Mouse (Mus musculus): Measurements from ENCODE around the gene Pde4dip. TPM values are rescaled to one million over a fixed set of nuclear protein-coding genes. Genes with fewer than 3 reads are reported as not detected.

Gene Pde4dip
- polyA plus RNA-seq, 1 experiment from 2014 or later, result 9.9 TPM

DNA sequence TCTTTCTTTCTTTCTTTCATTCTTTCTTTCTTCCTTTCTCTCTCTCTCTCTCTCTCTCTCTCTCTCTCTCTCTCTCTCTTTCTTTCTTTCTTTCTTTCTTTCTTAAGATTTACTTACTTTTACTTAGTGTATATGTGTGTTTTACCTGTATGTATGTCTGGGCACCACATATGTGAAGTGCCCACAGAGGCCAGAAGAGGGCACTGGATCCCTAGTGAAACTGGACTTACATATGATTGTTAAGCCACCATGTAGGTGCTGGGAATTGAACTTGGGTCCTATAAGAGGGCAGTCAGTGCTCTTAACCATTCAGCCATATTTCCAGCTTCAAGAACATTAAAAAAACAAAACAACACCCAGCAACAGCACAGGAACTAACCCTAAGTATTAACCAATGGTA, 99.2 kb downstream of the Pde4dip start:
- Histone ChIP-seq H3K27me3 (replicated peaks) (no peaks in the 10 kb centered on the region), H3K4me2 (no peak overlapping the region), H3K9ac (no peak overlapping the region), H3K4me1 (no peaks in the 10 kb centered on the region), H3K9me3 (replicated peaks) (0 out of 2 replicates have a peak, but pooled peaks cover 4% of the 10 kb centered on the region), H3K4me3 (no peak overlapping the region), H3K27ac (no peak overlapping the region), H3K36me3 (peaks cover 6% of the 10 kb centered on the region; the same call in 1 of the 2 replicates)
- no peak for ATAC-seq

DNA sequence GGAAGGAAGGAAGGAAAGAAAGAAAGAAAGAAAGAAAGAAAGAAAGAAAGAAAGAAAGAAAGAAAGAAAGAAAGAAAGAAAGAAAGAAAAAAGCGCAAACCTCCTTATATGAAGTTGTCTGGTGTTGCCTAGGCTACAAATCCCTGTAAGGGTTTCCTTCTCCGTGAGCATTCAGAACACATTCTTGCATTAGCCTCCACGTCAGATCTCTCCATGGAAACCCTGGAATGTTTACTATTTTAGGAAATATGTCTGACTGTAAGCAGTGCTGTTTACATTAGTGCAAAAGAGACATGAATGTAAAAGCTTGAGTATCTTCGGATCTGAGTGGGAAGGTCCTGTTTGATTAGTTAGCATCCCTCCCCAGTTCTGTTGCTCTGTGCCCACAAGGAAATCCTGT, 112.3 kb downstream of the Pde4dip start:
- 58% methylated on average over 4 of the region's 4 CpGs for WGBS (ENCODE audit: insufficient replicate concordance)
- Histone ChIP-seq H3K27me3 (replicated peaks) (no peaks in the 10 kb centered on the region), H3K27ac (no peak overlapping the region), H3K9me3 (replicated peaks) (no peaks in the 10 kb centered on the region), H3K4me2 (no peak overlapping the region), H3K9ac (no peak overlapping the region), H3K4me1 (no peaks in the 10 kb centered on the region), H3K4me3 (no peak overlapping the region), H3K36me3 (no peaks in the 10 kb centered on the region)
- ATAC-seq, result no peak

DNA sequence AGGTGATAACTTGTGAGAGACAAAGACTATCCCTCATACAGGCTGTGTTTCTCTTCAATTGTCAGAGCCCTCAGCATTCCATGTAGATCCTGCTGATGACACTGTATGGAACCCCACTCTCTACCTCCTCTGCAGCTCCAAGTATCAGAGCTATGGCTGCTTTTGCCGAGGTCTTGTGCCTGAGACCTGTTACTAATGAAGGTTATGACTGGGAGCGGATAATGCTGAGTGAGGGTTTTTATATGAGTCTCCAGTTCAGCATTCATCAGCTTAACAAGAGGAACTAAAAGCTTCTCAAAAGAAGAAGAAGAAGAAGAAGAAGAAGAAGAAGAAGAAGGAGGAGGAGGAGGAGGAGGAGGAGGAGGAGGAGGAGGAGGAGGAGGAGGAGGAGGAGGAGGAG, 112.8 kb downstream of the Pde4dip start:
- no peaks in the 10 kb centered on the region for H3K27me3 ChIP-seq (replicated peaks)

DNA sequence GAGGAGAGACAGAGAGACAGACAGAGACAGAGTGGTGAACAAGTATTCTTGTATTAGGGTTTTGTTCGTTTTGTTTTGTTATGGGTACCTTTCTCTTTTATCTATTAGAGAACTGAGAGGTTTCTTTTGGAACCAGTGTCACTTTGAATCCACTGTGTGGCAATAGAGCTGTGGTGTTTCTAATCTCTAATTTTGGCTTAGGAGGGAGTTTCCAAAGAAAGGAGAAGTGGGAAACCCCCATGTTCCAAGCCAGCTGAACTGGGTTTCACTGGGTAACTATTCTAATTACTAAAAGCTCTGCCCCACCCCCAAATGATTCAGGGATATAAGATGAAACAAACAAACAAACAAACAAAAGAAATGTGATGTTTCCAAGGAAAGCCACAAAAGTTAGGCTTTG, 113.6 kb downstream of the Pde4dip start:
- H3K4me1 ChIP-seq, result no peaks in the 10 kb centered on the region
- no peak overlapping the region for H3K27ac ChIP-seq
- H3K27me3 ChIP-seq (replicated peaks), result no peaks in the 10 kb centered on the region
- H3K9me3 ChIP-seq (replicated peaks), result no peaks in the 10 kb centered on the region
- H3K4me2 ChIP-seq, result no peak overlapping the region
- H3K4me3 ChIP-seq, result no peak overlapping the region
- ATAC-seq, result no peak
- H3K36me3 ChIP-seq, result no peaks in the 10 kb centered on the region
- H3K9ac ChIP-seq, result no peak overlapping the region
- 56% methylated on average over 1 of the region's 1 CpGs for WGBS (ENCODE audit: insufficient replicate concordance)

More for the DNA sequence above, 112.8 kb downstream of the Pde4dip start:
- Histone ChIP-seq H3K4me2 (no peak overlapping the region), H3K9ac (no peak overlapping the region), H3K4me3 (no peak overlapping the region), H3K4me1 (no peaks in the 10 kb centered on the region), H3K27ac (no peak overlapping the region), H3K36me3 (no peaks in the 10 kb centered on the region), H3K9me3 (replicated peaks) (no peaks in the 10 kb centered on the region)
- ATAC-seq, result no peak
- 69% methylated on average over 2 of the region's 2 CpGs for WGBS (ENCODE audit: insufficient replicate concordance)

DNA sequence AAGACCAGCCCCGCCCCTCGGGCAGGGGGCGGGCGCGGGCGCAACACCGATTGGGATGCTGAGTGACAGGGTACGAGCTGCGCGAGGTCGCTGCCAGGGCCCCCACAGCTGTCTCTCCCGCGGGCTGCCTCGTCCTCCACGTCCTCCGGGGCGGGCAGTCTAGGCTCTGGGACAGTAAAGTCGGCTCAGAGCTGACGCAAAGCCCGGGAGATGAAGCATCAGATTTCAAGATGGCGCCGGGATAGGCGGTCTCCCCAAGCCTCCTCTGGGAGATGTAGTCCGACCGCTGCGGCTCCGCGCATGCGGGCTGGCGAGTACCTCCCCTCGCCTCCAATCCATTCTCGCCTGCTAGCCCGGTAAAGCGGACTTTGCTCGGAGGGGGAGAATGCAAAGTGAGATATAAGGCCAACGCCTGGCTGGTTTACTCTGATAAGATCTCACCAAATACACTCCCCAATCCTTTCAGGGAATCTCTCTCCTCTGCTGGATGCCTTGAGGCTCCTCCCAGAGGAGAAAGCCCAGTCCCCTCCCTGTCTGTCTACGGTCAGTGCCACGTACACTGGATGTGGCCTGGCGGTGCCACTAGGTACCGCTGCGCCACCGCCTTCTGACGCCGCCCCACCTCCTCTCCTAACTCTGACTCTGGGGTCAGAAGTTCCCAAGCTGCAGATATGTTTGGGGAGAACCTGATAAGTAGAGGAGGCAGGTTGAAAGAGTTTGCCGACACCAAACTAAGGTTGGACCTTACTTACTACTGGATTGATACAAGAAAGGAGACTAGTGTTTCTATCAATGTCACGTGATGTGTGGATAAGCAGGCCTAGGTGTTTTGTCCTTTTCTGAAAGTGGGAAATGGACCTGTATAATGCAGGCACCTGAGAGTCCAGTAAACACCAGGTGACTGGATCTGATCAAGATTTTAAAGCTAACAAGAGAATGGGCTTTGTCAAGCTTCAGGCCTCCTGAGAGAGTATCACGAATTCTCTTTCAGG, 120.4 kb downstream of the Pde4dip start:
- H3K27ac ChIP-seq, result peak overlapping the region; percentile 64
- peak overlapping the region; percentile 92 for H3K4me2 ChIP-seq
- 3% methylated on average over 47 of the region's 47 CpGs for WGBS (ENCODE audit: insufficient replicate concordance)
- no peaks in the 10 kb centered on the region for H3K36me3 ChIP-seq
- peaks cover 21% of the 10 kb centered on the region; the same call in 1 of the 2 replicates for H3K4me1 ChIP-seq
- peak overlapping the region; percentile 65 for H3K9ac ChIP-seq
- no peaks in the 10 kb centered on the region for H3K9me3 ChIP-seq (replicated peaks)
- H3K4me3 ChIP-seq, result peak overlapping the region; percentile 70
- H3K27me3 ChIP-seq (replicated peaks), result peaks cover 16% of the 10 kb centered on the region
- ATAC-seq, result peak; percentile 95

DNA sequence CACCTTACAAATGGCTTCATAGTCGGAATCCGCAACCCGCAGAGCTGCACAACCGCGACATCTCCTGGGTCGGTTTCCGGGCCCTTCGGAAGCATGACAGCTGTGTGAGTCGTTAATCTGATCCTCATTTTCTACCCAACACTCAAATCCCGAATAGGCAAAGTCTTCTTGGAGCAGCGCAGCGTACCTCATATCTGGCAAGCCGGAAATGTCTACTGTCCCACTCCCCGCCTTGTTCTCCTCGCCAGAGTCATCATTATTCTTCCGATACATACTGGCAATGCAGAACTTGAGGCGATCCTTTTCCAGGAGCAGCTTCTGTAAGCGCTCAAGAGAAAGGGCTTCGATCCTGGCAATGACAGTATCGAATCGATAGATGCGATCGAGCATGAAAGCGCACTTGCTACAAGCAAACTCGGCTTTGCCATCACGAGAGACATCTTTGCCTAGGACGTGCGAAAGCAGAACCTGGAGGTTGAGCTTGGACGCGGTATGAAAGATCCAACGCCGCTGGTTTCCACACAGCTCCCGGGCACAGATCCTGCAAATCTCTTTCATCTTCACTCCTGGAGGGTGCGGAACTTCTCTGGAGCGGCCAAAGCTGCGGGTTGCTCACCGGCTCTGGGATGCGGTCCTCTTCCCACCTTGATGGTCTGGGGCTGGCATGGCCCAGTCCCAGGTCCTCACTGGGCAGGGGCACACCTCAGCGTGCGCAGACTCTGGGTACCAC, 121.3 kb downstream of the Pde4dip start:
- Histone ChIP-seq H3K27ac (0 out of 2 replicates have a peak overlapping the region, but pooled peaks have one; percentile 64), H3K36me3 (no peaks in the 10 kb centered on the region), H3K4me3 (peak overlapping the region; percentile 70), H3K4me2 (peak overlapping the region; percentile 92), H3K9ac (peak overlapping the region; percentile 65), H3K9me3 (replicated peaks) (no peaks in the 10 kb centered on the region), H3K4me1 (peaks cover 21% of the 10 kb centered on the region; the same call in 1 of the 2 replicates), H3K27me3 (replicated peaks) (peaks cover 16% of the 10 kb centered on the region)
- WGBS (ENCODE audit: insufficient replicate concordance), result 15% methylated on average over 40 of the region's 40 CpGs
- peak; percentile 69 for ATAC-seq

DNA sequence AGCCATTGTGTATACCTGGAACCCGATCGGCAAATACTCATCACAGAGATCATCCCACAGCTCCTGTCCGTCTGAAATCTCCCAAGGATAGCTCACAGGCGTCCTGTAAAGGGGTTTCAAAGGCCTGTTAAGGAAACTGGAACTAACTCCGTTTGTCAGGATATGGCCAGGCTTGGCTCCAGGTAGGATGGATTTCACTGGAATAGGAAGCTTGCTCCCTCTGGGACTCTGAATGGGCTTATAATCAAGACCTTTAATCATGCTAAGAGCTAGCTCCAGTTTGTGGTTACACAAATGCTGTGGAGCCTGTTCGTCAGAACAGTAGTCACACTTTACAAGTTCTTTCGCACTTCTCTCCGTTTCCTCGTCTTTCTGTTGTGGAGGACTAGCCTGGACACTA, 122.0 kb downstream of the Pde4dip start:
- Histone ChIP-seq H3K4me1 (peaks cover 21% of the 10 kb centered on the region; the same call in 1 of the 2 replicates), H3K9me3 (replicated peaks) (no peaks in the 10 kb centered on the region), H3K9ac (no peak overlapping the region), H3K27ac (no peak overlapping the region), H3K4me3 (peak overlapping the region; percentile 70), H3K27me3 (replicated peaks) (peaks cover 16% of the 10 kb centered on the region), H3K36me3 (no peaks in the 10 kb centered on the region), H3K4me2 (peak overlapping the region; percentile 92)
- WGBS (ENCODE audit: insufficient replicate concordance), result 60% methylated on average over 9 of the region's 9 CpGs
- ATAC-seq, result no peak

DNA sequence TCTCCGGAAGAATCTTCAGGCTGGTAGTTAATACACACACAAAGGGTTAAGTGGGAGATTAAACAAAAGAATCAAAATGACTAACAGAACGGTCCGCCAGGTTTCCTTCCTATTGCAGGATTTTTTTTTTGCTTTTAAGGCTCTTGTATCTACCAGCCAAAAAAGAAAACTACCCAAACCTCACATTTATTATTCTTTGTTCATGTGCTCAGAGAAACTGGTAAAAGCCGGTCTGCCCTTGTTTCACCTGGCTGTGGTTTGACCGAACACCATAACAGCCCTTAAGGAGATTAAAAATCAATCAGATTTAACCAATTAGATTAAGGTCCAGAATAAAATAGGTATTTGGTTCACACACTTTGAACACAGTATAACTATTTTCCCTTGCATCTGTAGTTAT, 124.4 kb downstream of the Pde4dip start:
- Histone ChIP-seq H3K9ac (no peak overlapping the region), H3K27me3 (replicated peaks) (peaks cover 16% of the 10 kb centered on the region), H3K36me3 (no peaks in the 10 kb centered on the region), H3K4me2 (no peak overlapping the region), H3K27ac (no peak overlapping the region), H3K4me3 (no peak overlapping the region), H3K9me3 (replicated peaks) (no peaks in the 10 kb centered on the region), H3K4me1 (peaks cover 21% of the 10 kb centered on the region; the same call in 1 of the 2 replicates)
- 73% methylated on average over 5 of the region's 5 CpGs for WGBS (ENCODE audit: insufficient replicate concordance)
- ATAC-seq, result no peak

DNA sequence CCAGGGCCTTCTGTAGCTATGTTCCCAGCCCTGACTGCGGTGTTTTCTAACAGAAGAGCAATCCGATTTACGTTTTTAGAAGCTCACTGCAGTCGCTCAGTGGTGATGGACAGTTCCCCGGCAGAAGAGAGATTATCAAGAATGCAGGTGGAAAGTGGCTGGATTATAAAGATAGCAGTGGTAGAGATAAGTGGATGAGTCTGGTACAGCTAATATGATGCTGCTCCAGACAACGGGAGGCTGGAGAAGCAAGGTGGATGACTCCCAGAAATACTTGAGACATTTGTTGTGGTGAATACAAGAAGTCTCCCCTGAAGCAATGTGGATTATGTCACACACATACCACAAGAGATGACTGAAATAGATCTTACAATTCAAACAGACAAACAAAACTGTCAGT, 126.6 kb downstream of the Pde4dip start:
- peaks cover 11% of the 10 kb centered on the region; the same call in 1 of the 2 replicates for H3K36me3 ChIP-seq
- H3K9ac ChIP-seq, result no peak overlapping the region
- WGBS (ENCODE audit: insufficient replicate concordance), result 56% methylated on average over 6 of the region's 6 CpGs
- H3K27ac ChIP-seq, result no peak overlapping the region
- peaks cover 8% of the 10 kb centered on the region; the same call in 1 of the 2 replicates for H3K4me1 ChIP-seq
- no peak overlapping the region for H3K4me2 ChIP-seq
- no peak for ATAC-seq
- no peak overlapping the region for H3K4me3 ChIP-seq
- peaks cover 8% of the 10 kb centered on the region for H3K27me3 ChIP-seq (replicated peaks)
- no peaks in the 10 kb centered on the region for H3K9me3 ChIP-seq (replicated peaks)

DNA sequence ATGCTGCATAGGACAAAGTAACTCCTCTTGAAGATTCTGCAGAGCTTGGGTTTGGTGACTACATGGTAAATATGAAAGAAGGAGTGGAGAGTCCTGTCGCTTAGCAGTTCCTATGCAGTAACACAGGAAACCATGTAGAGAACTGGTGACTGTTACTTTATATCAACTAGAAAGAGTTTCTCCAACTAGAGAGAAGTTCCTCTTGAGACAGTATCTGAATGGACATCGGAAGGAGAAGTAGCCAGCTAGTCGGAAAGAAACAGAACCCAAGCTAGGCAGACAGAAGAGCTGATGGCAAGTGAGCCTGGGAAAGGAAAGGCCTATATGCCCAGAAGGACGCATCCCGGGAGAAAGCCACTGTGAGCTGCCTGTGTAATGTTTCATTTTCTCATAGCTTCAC, 127.3 kb downstream of the Pde4dip start:
- ATAC-seq, result no peak
- Histone ChIP-seq H3K4me3 (no peak overlapping the region), H3K36me3 (peaks cover 14% of the 10 kb centered on the region; the same call in 1 of the 2 replicates), H3K9me3 (replicated peaks) (no peaks in the 10 kb centered on the region), H3K9ac (no peak overlapping the region), H3K4me2 (no peak overlapping the region), H3K27me3 (replicated peaks) (peaks cover under 1% of the 10 kb centered on the region; the same call in 1 of the 2 replicates), H3K4me1 (no peaks in the 10 kb centered on the region), H3K27ac (no peak overlapping the region)
- 56% methylated on average over 5 of the region's 5 CpGs for WGBS (ENCODE audit: insufficient replicate concordance)

DNA sequence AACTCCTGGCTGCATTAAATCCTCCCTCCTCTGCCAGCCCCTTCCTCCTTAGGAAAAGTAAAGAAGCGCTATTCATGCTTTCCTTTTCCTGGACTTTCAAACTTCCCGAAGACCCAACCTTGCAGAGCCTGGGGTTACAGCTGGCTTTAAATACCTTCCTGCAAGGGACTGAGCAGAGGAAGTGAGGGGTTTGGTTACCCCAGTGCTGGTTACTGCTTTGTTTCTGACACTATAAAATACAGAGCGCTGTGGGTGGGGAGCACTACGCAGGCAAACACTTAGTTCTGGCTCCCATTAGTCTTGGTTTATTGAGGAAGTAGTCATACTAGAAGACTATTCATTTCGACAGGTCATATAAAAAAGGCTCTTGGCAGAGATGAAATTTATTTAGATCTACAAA, 128.7 kb downstream of the Pde4dip start:
- no peak for ATAC-seq
- Histone ChIP-seq H3K27me3 (replicated peaks) (no peaks in the 10 kb centered on the region), H3K4me2 (no peak overlapping the region), H3K9ac (no peak overlapping the region), H3K4me3 (no peak overlapping the region), H3K27ac (no peak overlapping the region), H3K9me3 (replicated peaks) (no peaks in the 10 kb centered on the region), H3K36me3 (peaks cover 24% of the 10 kb centered on the region), H3K4me1 (no peaks in the 10 kb centered on the region)
- 76% methylated on average over 5 of the region's 5 CpGs for WGBS (ENCODE audit: insufficient replicate concordance)

DNA sequence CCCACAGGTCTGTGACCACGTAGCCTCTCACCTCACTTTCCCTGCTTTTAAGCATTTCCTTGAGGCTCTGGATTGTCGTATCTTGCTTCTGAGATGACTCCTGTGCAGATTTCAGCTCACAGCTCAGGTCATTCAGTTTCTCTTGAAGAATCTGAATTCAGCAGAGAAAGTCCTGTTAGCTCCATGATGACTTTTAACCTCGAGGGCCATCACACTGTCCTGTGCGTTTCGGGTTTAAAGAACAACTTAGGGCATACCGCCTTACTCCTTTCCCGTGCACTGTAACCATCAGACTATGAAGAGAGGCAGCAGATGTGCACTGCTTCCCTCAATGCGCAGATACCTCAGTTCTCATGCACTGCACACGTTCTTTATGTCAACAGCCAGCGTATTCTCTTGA, 131.0 kb downstream of the Pde4dip start:
- H3K4me1 ChIP-seq, result no peaks in the 10 kb centered on the region
- peaks cover 32% of the 10 kb centered on the region for H3K36me3 ChIP-seq
- no peak overlapping the region for H3K4me2 ChIP-seq
- WGBS (ENCODE audit: insufficient replicate concordance), result 76% methylated on average over 10 of the region's 10 CpGs
- no peaks in the 10 kb centered on the region for H3K9me3 ChIP-seq (replicated peaks)
- ATAC-seq, result no peak
- peak overlapping the region; percentile 62; the same call in 1 of the 2 replicates for H3K27ac ChIP-seq
- H3K9ac ChIP-seq, result no peak overlapping the region
- no peaks in the 10 kb centered on the region for H3K27me3 ChIP-seq (replicated peaks)
- no peak overlapping the region for H3K4me3 ChIP-seq

Measured in liver, embryonic 12.5 days (tissue).